Mouse (Mus musculus) fat pad, adult 2 months (tissue): ENCODE results near the gene Gm3755.
"Not testable (repeated sequence)": the region's sequence is repeated elsewhere in the genome, so short reads cannot be mapped to it uniquely, and the experiment has no call there.

Experiments
- DNase-seq: peaks from one replicate; pipeline ENCODE4 v3.0.0-alpha.2; 2011; ENCODE audit warnings: low read depth, low spot score; ENCODE audit errors: extremely low read depth

Gene Gm3755

DNA sequence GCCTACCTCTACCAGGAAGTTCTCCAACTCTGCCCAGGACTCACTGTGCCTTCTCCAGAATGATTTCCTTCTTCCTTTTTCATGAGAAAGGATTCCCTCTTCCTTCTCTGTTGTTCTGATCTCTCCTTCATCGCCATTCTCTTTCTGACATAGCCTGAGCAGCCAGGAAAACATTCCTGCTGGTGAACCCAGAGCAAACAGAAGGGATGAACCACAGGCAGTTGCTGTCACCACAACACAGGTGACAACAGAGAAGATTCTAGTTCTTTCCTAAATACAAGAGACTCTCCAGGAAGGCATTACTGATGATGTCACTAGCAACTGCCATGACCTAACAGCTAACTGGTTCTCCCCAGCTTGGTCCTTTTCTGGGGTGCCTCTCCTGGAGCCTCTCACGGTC lies at the start of gene Gm3755:
Gm3755 (minus strand) TSS at position 101 of the 400 bp plus-strand sequence.
- not testable (repeated sequence) for DNase-seq

- not testable (repeated sequence) for DNase-seq
Measured at GRCm38 (mm10) chr14:7488731-7489130, 38.0 kb upstream of the Gm3755 start.

- DNase-seq, result not testable (repeated sequence)
Measured at GRCm38 (mm10) chr14:7483662-7484061, 32.9 kb upstream of the Gm3755 start, which contains the start of gene Gm3752. Gene Gm3752 (minus strand): TSS chr14:7483762.

- DNase-seq, result not testable (repeated sequence)
Measured at GRCm38 (mm10) chr14:7422496-7422895, 28.2 kb downstream of the Gm3755 start.
